Mouse (Mus musculus) midbrain, embryonic 14.5 days (tissue): ENCODE measurements around the gene Dctpp1. TPM values are rescaled to one million over a fixed set of nuclear protein-coding genes. Genes with fewer than 3 reads are reported as not detected.

ENCODE experiments used
- ATAC-seq: fragments of 200-750 bp; cut with Nextera tagmentation; 2 replicates; pipeline ENCODE4 v1.8.0; 2017; ENCODE audit warnings: moderate number of reproducible peaks, moderate library complexity; ENCODE audit not compliant: low FRiP score, low TSS enrichment
- DNase-seq: peaks from one replicate; pipeline ENCODE4 v3.0.0-alpha.2; 2015
- H3K27ac ChIP-seq: fragments of 300-500 bp; sonication (generic); replicated peaks from 2 replicates; pipeline ENCODE4 v1.5.1; 2014; ENCODE audit warnings: mild to moderate bottlenecking, low read depth, low read length, moderate library complexity
- H3K27me3 ChIP-seq: fragments of 300-500 bp; sonication (generic); 2 replicates; pipeline ENCODE4 v1.6.1; 2014; ENCODE audit warnings: low read length, control low read depth, mixed read lengths; ENCODE audit not compliant: control insufficient read depth, insufficient read depth
- H3K36me3 ChIP-seq: fragments of 300-500 bp; sonication (generic); 2 replicates; pipeline ENCODE4 v1.6.1; 2014; ENCODE audit warnings: low read length, control low read depth; ENCODE audit not compliant: control insufficient read depth, insufficient read depth
- H3K4me1 ChIP-seq: fragments of 300-500 bp; sonication (generic); 2 replicates; pipeline ENCODE4 v1.6.1; 2014; ENCODE audit warnings: mild to moderate bottlenecking, antibody characterized with exemption, low read length, control low read depth; ENCODE audit not compliant: control insufficient read depth, insufficient read depth
- H3K4me2 ChIP-seq: fragments of 300-500 bp; sonication (generic); 2 replicates; pipeline ENCODE4 v1.6.1; 2014; ENCODE audit warnings: mild to moderate bottlenecking, low read length, moderate library complexity
- H3K4me3 ChIP-seq: fragments of 300-500 bp; sonication (generic); replicated peaks from 2 replicates; pipeline ENCODE4 v1.5.1; 2014; ENCODE audit warnings: low read depth, low read length
- H3K9ac ChIP-seq: fragments of 300-500 bp; sonication (generic); replicated peaks from 2 replicates; pipeline ENCODE4 v1.6.1; 2014; ENCODE audit warnings: mild to moderate bottlenecking, low read length, moderate library complexity
- H3K9me3 ChIP-seq: fragments of 300-500 bp; sonication (generic); 2 replicates; pipeline ENCODE4 v1.6.1; 2016; ENCODE audit warnings: low read length, control low read depth, mixed read lengths; ENCODE audit not compliant: control insufficient read depth
- WGBS: fragments of 180-500 bp; shearing (Covaris S2); extraction: QIAGEN DNeasy Blood & Tissue Kit; methylation state at CpG from one replicate; pipeline ENCODE4 v1.1.7; 2014; 5-methylcytosine and 5-hydroxymethylcytosine counted together
- polyA plus RNA-seq: library from polyadenylated mRNA; unstranded; fragments of >200 nt; fragmentation: Nextera tagmentation; extraction: Ambion mirVana; gene quantifications from 2 replicates; pipeline ENCODE4 v1.2.1, GENCODE M21; 2014

Dctpp1 gene
- polyA plus RNA-seq = 125 and 134 TPM in 2 replicates

GRCm38 (mm10) chr7:127260309-127261111 is at the start of gene Dctpp1:
Gene Dctpp1, minus strand, starts transcription at chr7:127260709.
- Histone ChIP-seq H3K9me3 (no peaks in the 10 kb centered on the region), H3K27ac (no peak within 1 kb of the TSS), H3K9ac (peak within 1 kb of the TSS; percentile 56), H3K4me1 (peaks cover 7% of the 10 kb centered on the region; the same call in 1 of the 2 replicates), H3K4me3 (peak within 1 kb of the TSS; percentile 56), H3K36me3 (peaks cover 5% of the 10 kb centered on the region; the same call in 1 of the 2 replicates), H3K4me2 (peak within 1 kb of the TSS; percentile 68), H3K27me3 (no peaks in the 10 kb centered on the region)
- ATAC-seq (peak; percentile 98), DNase-seq (peak; percentile 98)
- WGBS = under 1% methylated on average over 50 of the region's 50 CpGs

GRCm38 (mm10) chr7:127309951-127310350 is 49.4 kb upstream of the Dctpp1 start:
- Histone ChIP-seq H3K4me2 (no peak overlapping the region), H3K4me1 (no peaks in the 10 kb centered on the region), H3K4me3 (no peak overlapping the region), H3K27ac (no peak overlapping the region), H3K27me3 (no peaks in the 10 kb centered on the region), H3K9me3 (no peaks in the 10 kb centered on the region), H3K36me3 (no peaks in the 10 kb centered on the region), H3K9ac (no peak overlapping the region)
- DNase-seq = no peak
- WGBS = 75% methylated on average over 12 of the region's 12 CpGs
- ATAC-seq = no peak

- Histone ChIP-seq H3K27ac (no peak overlapping the region), H3K9me3 (no peaks in the 10 kb centered on the region), H3K4me1 (no peaks in the 10 kb centered on the region), H3K4me3 (no peak overlapping the region), H3K36me3 (no peaks in the 10 kb centered on the region), H3K4me2 (no peak overlapping the region), H3K27me3 (no peaks in the 10 kb centered on the region), H3K9ac (no peak overlapping the region)
- ATAC-seq (no peak), DNase-seq (peak; percentile 86)
- 65% methylated on average over 4 of the region's 4 CpGs for WGBS
These were observed 48.4 kb upstream of the Dctpp1 start for GRCm38 (mm10) chr7:127308887-127309286.

GRCm38 (mm10) chr7:127308431-127308830 is 47.9 kb upstream of the Dctpp1 start:
- 80% methylated on average over 2 of the region's 2 CpGs for WGBS
- DNase-seq = no peak
- H3K27me3 ChIP-seq = no peaks in the 10 kb centered on the region
- no peak for ATAC-seq
- no peak overlapping the region for H3K9ac ChIP-seq
- H3K36me3 ChIP-seq = no peaks in the 10 kb centered on the region
- no peak overlapping the region for H3K4me3 ChIP-seq
- no peak overlapping the region for H3K27ac ChIP-seq
- H3K9me3 ChIP-seq = no peaks in the 10 kb centered on the region
- H3K4me1 ChIP-seq = no peaks in the 10 kb centered on the region
- no peak overlapping the region for H3K4me2 ChIP-seq

- Histone ChIP-seq H3K27ac (no peak overlapping the region), H3K4me2 (no peak overlapping the region), H3K27me3 (no peaks in the 10 kb centered on the region), H3K36me3 (no peaks in the 10 kb centered on the region), H3K4me1 (no peaks in the 10 kb centered on the region), H3K9me3 (no peaks in the 10 kb centered on the region), H3K4me3 (no peak overlapping the region), H3K9ac (no peak overlapping the region)
- WGBS = 96% methylated on average over 5 of the region's 5 CpGs
- ATAC-seq (no peak), DNase-seq (no peak)
These were observed 37.2 kb upstream of the Dctpp1 start for GRCm38 (mm10) chr7:127297586-127298193.

- Histone ChIP-seq H3K9ac (no peak overlapping the region), H3K4me3 (no peak overlapping the region), H3K4me1 (no peaks in the 10 kb centered on the region), H3K27ac (no peak overlapping the region), H3K36me3 (no peaks in the 10 kb centered on the region), H3K27me3 (no peaks in the 10 kb centered on the region), H3K4me2 (no peak overlapping the region), H3K9me3 (no peaks in the 10 kb centered on the region)
- 82% methylated on average over 5 of the region's 5 CpGs for WGBS
- no peak for DNase-seq
- ATAC-seq = no peak
These were observed 36.5 kb upstream of the Dctpp1 start for GRCm38 (mm10) chr7:127296786-127297555.

- Histone ChIP-seq H3K27me3 (no peaks in the 10 kb centered on the region), H3K9me3 (no peaks in the 10 kb centered on the region), H3K4me2 (no peak within 1 kb of the TSS), H3K36me3 (no peaks in the 10 kb centered on the region), H3K9ac (no peak within 1 kb of the TSS), H3K4me3 (no peak within 1 kb of the TSS), H3K27ac (no peak within 1 kb of the TSS), H3K4me1 (no peaks in the 10 kb centered on the region)
- WGBS = 86% methylated on average over 11 of the region's 11 CpGs
- DNase-seq (no peak), ATAC-seq (no peak)
These were observed 35.6 kb upstream of the Dctpp1 start, which contains the start of gene Itgal for GRCm38 (mm10) chr7:127296098-127296497. Gene Itgal, plus strand, starts transcription at chr7:127296260.

- DNase-seq (no peak), ATAC-seq (no peak)
- 55% methylated on average over 8 of the region's 8 CpGs for WGBS
- Histone ChIP-seq H3K36me3 (no peaks in the 10 kb centered on the region), H3K4me1 (no peaks in the 10 kb centered on the region), H3K4me3 (no peak overlapping the region), H3K9me3 (0 out of 2 replicates have a peak, but pooled peaks cover 3% of the 10 kb centered on the region), H3K9ac (no peak overlapping the region), H3K4me2 (no peak overlapping the region), H3K27ac (no peak overlapping the region), H3K27me3 (no peaks in the 10 kb centered on the region)
These were observed 29.6 kb upstream of the Dctpp1 start for GRCm38 (mm10) chr7:127290142-127290541.
